Mouse (Mus musculus): ENCODE results near the gene Slc6a12. TPM values are rescaled to one million over a fixed set of nuclear protein-coding genes. Genes with fewer than 3 reads are reported as not detected.

Slc6a12 gene
- polyA plus RNA-seq, 1 experiment from 2014 or later = not detected

DNA sequence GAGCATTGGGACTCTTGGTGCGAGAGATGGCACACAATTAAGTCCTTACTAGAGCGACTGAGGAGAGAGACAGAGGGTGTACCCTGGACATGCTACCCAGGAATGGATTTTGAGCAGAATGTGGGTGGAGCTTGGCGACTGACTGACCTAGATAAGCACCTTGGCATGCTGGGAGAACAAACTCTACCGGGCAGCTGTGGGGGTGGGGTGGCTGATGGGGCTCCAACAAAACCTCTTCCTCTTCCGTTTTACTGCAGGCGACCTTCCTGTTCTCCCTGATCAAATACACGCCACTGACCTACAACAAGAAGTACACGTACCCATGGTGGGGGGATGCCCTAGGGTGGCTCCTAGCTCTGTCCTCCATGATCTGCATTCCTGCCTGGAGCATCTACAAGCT is 6.3 kb upstream of the Slc6a12 start:
- Histone ChIP-seq H3K9ac (ENCODE audit: low read depth, low read length) (no peak overlapping the region), H3K9me3 (ENCODE audit: control insufficient read depth, low read length) (no peaks in the 10 kb centered on the region), H3K27ac (ENCODE audit: low read depth, low read length) (no peak overlapping the region), H3K4me3 (ENCODE audit: low read depth, low read length) (no peak overlapping the region), H3K4me2 (replicated peaks; ENCODE audit: low read depth, low read length) (no peak overlapping the region), H3K36me3 (ENCODE audit: control insufficient read depth, insufficient read depth, low read length) (no peaks in the 10 kb centered on the region), H3K4me1 (replicated peaks; ENCODE audit: control insufficient read depth, insufficient read depth, low read length) (no peaks in the 10 kb centered on the region), H3K27me3 (ENCODE audit: control insufficient read depth, insufficient read depth, low read length) (no peaks in the 10 kb centered on the region)
- DNase-seq (ENCODE audit: low spot score) (no peak), ATAC-seq (ENCODE audit: low FRiP score) (no peak)
- WGBS = 77% methylated on average over 8 of the region's 8 CpGs

DNA sequence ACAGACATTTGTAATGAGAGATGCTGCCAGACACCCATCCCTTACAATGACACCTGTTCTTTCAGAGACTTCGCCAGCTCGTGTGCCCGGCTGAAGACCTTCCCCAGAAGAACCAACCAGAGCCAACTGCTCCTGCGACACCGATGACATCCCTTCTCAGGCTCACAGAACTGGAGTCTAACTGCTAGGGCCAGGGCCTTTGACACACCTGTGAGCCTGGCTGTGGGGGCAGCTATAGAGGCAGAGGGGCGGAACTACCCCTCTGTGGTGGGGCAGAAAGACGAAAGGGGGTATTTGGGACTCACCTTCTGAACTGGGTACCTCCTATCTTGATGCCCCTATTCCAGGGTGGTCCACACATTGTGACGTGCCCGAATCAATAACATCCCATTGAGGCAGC is 5.6 kb upstream of the Slc6a12 start:
- no peaks in the 10 kb centered on the region for H3K36me3 ChIP-seq (ENCODE audit: control insufficient read depth, insufficient read depth, low read length)
- H3K27ac ChIP-seq (ENCODE audit: low read depth, low read length) = no peak overlapping the region
- no peaks in the 10 kb centered on the region for H3K4me1 ChIP-seq (replicated peaks; ENCODE audit: control insufficient read depth, insufficient read depth, low read length)
- H3K4me2 ChIP-seq (replicated peaks; ENCODE audit: low read depth, low read length) = no peak overlapping the region
- H3K4me3 ChIP-seq (ENCODE audit: low read depth, low read length) = no peak overlapping the region
- no peak overlapping the region for H3K9ac ChIP-seq (ENCODE audit: low read depth, low read length)
- no peaks in the 10 kb centered on the region for H3K9me3 ChIP-seq (ENCODE audit: control insufficient read depth, low read length)
- ATAC-seq (ENCODE audit: low FRiP score) = no peak
- H3K27me3 ChIP-seq (ENCODE audit: control insufficient read depth, insufficient read depth, low read length) = no peaks in the 10 kb centered on the region
- DNase-seq (ENCODE audit: low spot score) = no peak
- WGBS = 87% methylated on average over 9 of the region's 9 CpGs

DNA sequence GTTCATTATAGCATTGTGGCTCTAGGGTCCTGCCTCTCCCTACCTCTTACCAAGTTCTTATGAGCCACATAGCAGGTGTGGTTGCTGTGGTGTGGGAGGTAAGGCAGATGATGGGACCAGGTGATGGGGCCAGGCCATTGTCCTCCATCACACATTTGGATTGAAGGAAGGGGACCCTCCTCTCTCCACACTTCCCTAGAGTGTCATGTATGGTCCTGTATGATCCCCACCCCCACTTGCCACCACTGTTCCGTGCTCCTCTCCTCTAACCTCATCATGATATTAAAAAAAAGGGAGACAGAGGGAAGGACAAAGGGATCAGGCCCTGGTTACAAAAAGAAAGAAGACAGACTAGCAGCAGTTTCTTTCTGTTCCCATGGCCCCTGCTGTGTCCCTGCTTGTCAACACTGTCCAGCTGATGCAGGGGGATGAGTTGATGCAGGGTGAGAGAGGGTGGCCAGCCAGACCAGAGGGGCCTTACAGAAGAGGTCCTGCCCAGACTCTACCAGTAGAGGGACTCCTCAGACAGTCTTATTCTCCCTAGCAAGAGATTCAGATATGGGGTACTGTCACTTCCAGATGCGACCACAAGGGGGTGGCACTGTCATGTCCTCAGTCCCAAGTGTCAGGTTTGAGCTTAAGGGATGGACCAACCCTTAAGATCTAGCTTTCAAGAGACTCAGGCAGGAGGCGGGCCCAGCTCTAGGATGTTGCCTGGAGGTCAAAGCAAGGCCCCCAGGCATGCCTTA is 4.9 kb upstream of the Slc6a12 start:
- DNase-seq (ENCODE audit: low spot score) (peak; percentile 90), ATAC-seq (ENCODE audit: low FRiP score) (peak; percentile 82)
- H3K27me3 ChIP-seq (ENCODE audit: control insufficient read depth, insufficient read depth, low read length) = no peaks in the 10 kb centered on the region
- 30% methylated on average over 3 of the region's 3 CpGs for WGBS
- H3K4me2 ChIP-seq (replicated peaks; ENCODE audit: low read depth, low read length) = no peak overlapping the region
- no peak overlapping the region for H3K4me3 ChIP-seq (ENCODE audit: low read depth, low read length)
- no peak overlapping the region for H3K9ac ChIP-seq (ENCODE audit: low read depth, low read length)
- H3K4me1 ChIP-seq (replicated peaks; ENCODE audit: control insufficient read depth, insufficient read depth, low read length) = no peaks in the 10 kb centered on the region
- H3K9me3 ChIP-seq (ENCODE audit: control insufficient read depth, low read length) = no peaks in the 10 kb centered on the region
- no peak overlapping the region for H3K27ac ChIP-seq (ENCODE audit: low read depth, low read length)
- H3K36me3 ChIP-seq (ENCODE audit: control insufficient read depth, insufficient read depth, low read length) = no peaks in the 10 kb centered on the region

- H3K4me2 ChIP-seq (replicated peaks; ENCODE audit: low read depth, low read length) = no peak overlapping the region
- no peak overlapping the region for H3K27ac ChIP-seq (ENCODE audit: low read depth, low read length)
- DNase-seq (ENCODE audit: low spot score) (no peak), ATAC-seq (ENCODE audit: low FRiP score) (no peak)
- H3K27me3 ChIP-seq (ENCODE audit: control insufficient read depth, insufficient read depth, low read length) = no peaks in the 10 kb centered on the region
- H3K4me3 ChIP-seq (ENCODE audit: low read depth, low read length) = no peak overlapping the region
- H3K9me3 ChIP-seq (ENCODE audit: control insufficient read depth, low read length) = no peaks in the 10 kb centered on the region
- H3K36me3 ChIP-seq (ENCODE audit: control insufficient read depth, insufficient read depth, low read length) = no peaks in the 10 kb centered on the region
- no peaks in the 10 kb centered on the region for H3K4me1 ChIP-seq (replicated peaks; ENCODE audit: control insufficient read depth, insufficient read depth, low read length)
- no peak overlapping the region for H3K9ac ChIP-seq (ENCODE audit: low read depth, low read length)
- WGBS = 53% methylated on average over 4 of the region's 4 CpGs
These were observed 4.4 kb upstream of the Slc6a12 start for GRCm38 (mm10) chr6:121338519-121338896.

DNA sequence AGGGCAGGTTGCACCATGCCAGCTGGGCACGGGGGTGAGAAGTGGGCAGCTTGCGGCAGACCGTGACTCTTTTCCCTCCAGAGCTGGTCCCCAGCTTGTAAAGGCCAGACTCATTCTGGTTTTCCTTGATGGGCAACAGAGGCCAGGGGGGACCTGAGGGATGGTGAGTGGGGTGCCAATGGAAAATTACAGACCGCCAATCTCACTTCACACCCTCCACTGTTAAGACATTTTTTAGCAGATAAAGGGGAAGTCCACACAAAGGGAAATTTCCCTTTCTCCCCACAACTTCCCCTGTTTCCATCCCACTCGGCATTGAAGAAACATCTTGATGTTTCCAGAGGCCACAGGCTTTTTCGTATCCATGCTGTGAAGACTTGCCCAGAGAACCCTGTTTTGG is 1.2 kb upstream of the Slc6a12 start:
- DNase-seq (ENCODE audit: low spot score) (no peak), ATAC-seq (ENCODE audit: low FRiP score) (no peak)
- Histone ChIP-seq H3K4me1 (replicated peaks; ENCODE audit: control insufficient read depth, insufficient read depth, low read length) (no peaks in the 10 kb centered on the region), H3K4me3 (ENCODE audit: low read depth, low read length) (no peak overlapping the region), H3K9ac (ENCODE audit: low read depth, low read length) (no peak overlapping the region), H3K9me3 (ENCODE audit: control insufficient read depth, low read length) (no peaks in the 10 kb centered on the region), H3K36me3 (ENCODE audit: control insufficient read depth, insufficient read depth, low read length) (no peaks in the 10 kb centered on the region), H3K27ac (ENCODE audit: low read depth, low read length) (no peak overlapping the region), H3K27me3 (ENCODE audit: control insufficient read depth, insufficient read depth, low read length) (no peaks in the 10 kb centered on the region), H3K4me2 (replicated peaks; ENCODE audit: low read depth, low read length) (no peak overlapping the region)
- 89% methylated on average over 6 of the region's 6 CpGs for WGBS

DNA sequence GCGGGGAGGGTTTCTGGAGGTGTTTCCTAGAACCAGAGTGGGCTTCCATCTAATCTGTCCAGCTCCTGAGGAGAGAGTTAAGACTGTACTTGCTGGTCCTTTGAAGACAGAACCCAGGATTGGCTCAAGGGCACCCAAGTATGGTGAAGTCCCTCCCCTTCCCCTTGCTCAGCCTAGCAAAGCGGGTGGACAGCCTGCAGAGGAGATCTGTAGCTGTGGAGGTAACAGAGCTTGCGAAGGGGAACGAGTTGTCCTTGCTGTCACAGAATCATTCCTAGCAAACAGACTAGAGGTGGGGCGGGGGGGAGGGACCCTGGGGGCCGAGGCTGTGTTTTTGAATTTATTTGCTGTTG is 871 bp downstream of the Slc6a12 start:
- Histone ChIP-seq H3K4me3 (ENCODE audit: low read depth, low read length) (no peak overlapping the region), H3K4me1 (replicated peaks; ENCODE audit: control insufficient read depth, insufficient read depth, low read length) (no peaks in the 10 kb centered on the region), H3K27ac (ENCODE audit: low read depth, low read length) (no peak overlapping the region), H3K27me3 (ENCODE audit: control insufficient read depth, insufficient read depth, low read length) (no peaks in the 10 kb centered on the region), H3K36me3 (ENCODE audit: control insufficient read depth, insufficient read depth, low read length) (no peaks in the 10 kb centered on the region), H3K9me3 (ENCODE audit: control insufficient read depth, low read length) (no peaks in the 10 kb centered on the region), H3K9ac (ENCODE audit: low read depth, low read length) (no peak overlapping the region), H3K4me2 (replicated peaks; ENCODE audit: low read depth, low read length) (no peak overlapping the region)
- ATAC-seq (ENCODE audit: low FRiP score) = no peak
- WGBS = 80% methylated on average over 6 of the region's 6 CpGs
- no peak for DNase-seq (ENCODE audit: low spot score)

- H3K4me2 ChIP-seq (replicated peaks; ENCODE audit: low read depth, low read length) = no peak overlapping the region
- no peaks in the 10 kb centered on the region for H3K36me3 ChIP-seq (ENCODE audit: control insufficient read depth, insufficient read depth, low read length)
- H3K9ac ChIP-seq (ENCODE audit: low read depth, low read length) = no peak overlapping the region
- no peak for DNase-seq (ENCODE audit: low spot score)
- WGBS = 65% methylated on average over 5 of the region's 5 CpGs
- no peaks in the 10 kb centered on the region for H3K9me3 ChIP-seq (ENCODE audit: control insufficient read depth, low read length)
- no peak for ATAC-seq (ENCODE audit: low FRiP score)
- no peak overlapping the region for H3K27ac ChIP-seq (ENCODE audit: low read depth, low read length)
- no peak overlapping the region for H3K4me3 ChIP-seq (ENCODE audit: low read depth, low read length)
- H3K27me3 ChIP-seq (ENCODE audit: control insufficient read depth, insufficient read depth, low read length) = no peaks in the 10 kb centered on the region
- H3K4me1 ChIP-seq (replicated peaks; ENCODE audit: control insufficient read depth, insufficient read depth, low read length) = no peaks in the 10 kb centered on the region
These were observed 1.5 kb downstream of the Slc6a12 start for GRCm38 (mm10) chr6:121344329-121344728.

DNA sequence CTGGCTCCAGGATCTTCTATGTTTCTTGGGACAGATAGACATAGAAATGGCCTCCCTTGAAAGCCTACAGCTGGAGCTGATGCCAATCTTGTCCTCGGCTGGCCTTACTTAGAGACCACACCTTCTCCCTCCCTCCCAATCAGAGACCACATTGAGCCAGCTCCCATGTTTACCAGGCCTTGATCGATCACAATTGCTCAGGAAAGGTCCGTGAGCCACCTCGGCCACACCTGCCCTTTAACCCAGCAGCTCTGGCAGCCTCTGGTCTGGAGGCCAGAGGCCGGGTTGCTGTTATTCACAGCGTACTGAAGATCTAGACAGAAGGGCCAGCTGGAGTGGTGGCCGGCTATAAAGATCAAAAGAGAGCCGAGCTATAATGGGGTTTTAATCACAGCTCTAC is 3.6 kb downstream of the Slc6a12 start:
- no peaks in the 10 kb centered on the region for H3K9me3 ChIP-seq (ENCODE audit: control insufficient read depth, low read length)
- no peaks in the 10 kb centered on the region for H3K36me3 ChIP-seq (ENCODE audit: control insufficient read depth, insufficient read depth, low read length)
- 56% methylated on average over 8 of the region's 8 CpGs for WGBS
- H3K4me2 ChIP-seq (replicated peaks; ENCODE audit: low read depth, low read length) = no peak overlapping the region
- no peak for DNase-seq (ENCODE audit: low spot score)
- H3K4me1 ChIP-seq (replicated peaks; ENCODE audit: control insufficient read depth, insufficient read depth, low read length) = no peaks in the 10 kb centered on the region
- no peaks in the 10 kb centered on the region for H3K27me3 ChIP-seq (ENCODE audit: control insufficient read depth, insufficient read depth, low read length)
- H3K4me3 ChIP-seq (ENCODE audit: low read depth, low read length) = no peak overlapping the region
- no peak overlapping the region for H3K9ac ChIP-seq (ENCODE audit: low read depth, low read length)
- H3K27ac ChIP-seq (ENCODE audit: low read depth, low read length) = no peak overlapping the region
- no peak for ATAC-seq (ENCODE audit: low FRiP score)

- Histone ChIP-seq H3K9ac (ENCODE audit: low read depth, low read length) (no peak overlapping the region), H3K9me3 (ENCODE audit: control insufficient read depth, low read length) (no peaks in the 10 kb centered on the region), H3K4me1 (replicated peaks; ENCODE audit: control insufficient read depth, insufficient read depth, low read length) (no peaks in the 10 kb centered on the region), H3K36me3 (ENCODE audit: control insufficient read depth, insufficient read depth, low read length) (no peaks in the 10 kb centered on the region), H3K27me3 (ENCODE audit: control insufficient read depth, insufficient read depth, low read length) (no peaks in the 10 kb centered on the region), H3K4me2 (replicated peaks; ENCODE audit: low read depth, low read length) (no peak overlapping the region), H3K27ac (ENCODE audit: low read depth, low read length) (no peak overlapping the region), H3K4me3 (ENCODE audit: low read depth, low read length) (no peak overlapping the region)
- WGBS = 38% methylated on average over 2 of the region's 2 CpGs
- ATAC-seq (ENCODE audit: low FRiP score) (no peak), DNase-seq (ENCODE audit: low spot score) (no peak)
These were observed 9.4 kb downstream of the Slc6a12 start for GRCm38 (mm10) chr6:121352276-121352675.
